Mouse (Mus musculus): ENCODE data around the gene Gpam.

DNA sequence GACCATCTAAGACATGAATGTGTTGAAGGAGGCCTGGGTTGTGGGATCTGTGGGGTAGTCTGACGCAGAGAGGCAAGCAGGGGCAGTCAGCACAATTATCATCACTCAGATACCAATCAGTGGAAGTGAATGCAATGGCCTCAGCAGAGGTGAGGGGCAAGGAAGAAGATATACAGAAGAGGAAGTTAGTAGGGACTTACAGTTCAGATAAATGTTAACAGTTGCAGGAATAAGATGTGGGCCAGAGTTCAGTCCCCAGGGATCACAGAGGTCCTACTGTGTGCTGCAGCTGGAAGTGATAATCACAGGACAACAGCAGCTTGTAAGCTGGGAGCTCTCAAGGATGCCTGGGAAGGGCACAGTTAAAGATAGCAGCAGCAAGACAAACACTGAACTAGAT is 37.1 kb upstream of the Gpam start:
- TF ChIP-seq CTCF (IDR thresholded peaks at IDR 0.05; ENCODE audit: borderline replicate concordance, control insufficient read depth, extremely low read depth, insufficient read depth, low read length, poor library complexity) (no peak), POLR2A (IDR thresholded peaks at IDR 0.05; ENCODE audit: control insufficient read depth, extremely low read depth, insufficient read depth, low read length, poor library complexity) (no peak)

Measured in thymus, adult 2 months (tissue).